Mouse (Mus musculus): ENCODE measurements around the gene Cux2. TPM values are rescaled to one million over a fixed set of nuclear protein-coding genes. Genes with fewer than 3 reads are reported as not detected.

The Cux2 gene
- polyA plus RNA-seq, 1 experiment from 2014 or later, result 3.1 TPM

DNA sequence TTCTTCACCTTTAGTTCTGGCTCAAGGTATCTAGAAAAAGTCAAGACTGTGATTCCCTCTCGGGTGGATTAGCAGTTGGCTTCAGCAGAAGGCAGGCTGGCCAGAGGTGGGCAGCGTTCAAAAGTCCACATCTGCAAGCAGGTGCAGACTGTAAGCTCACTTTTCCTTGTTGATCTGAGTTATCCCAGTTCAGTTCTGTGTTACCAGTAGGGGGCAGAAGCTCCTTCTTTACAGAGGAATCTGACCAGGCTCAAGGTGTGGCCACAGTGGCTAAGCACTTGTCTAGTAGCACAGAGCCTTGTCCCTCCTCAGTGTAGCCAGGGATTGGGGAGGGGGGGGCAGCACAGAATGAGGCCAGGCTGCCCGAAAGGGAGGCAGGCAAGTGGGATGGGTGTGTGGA, 234.8 kb downstream of the Cux2 start:
- no peaks in the 10 kb centered on the region for H3K27me3 ChIP-seq (ENCODE audit: control insufficient read depth, insufficient read depth, low read depth, low read length)
- no peak overlapping the region for H3K4me3 ChIP-seq (ENCODE audit: low read depth, low read length)
- no peaks in the 10 kb centered on the region for H3K4me1 ChIP-seq (ENCODE audit: control insufficient read depth, low read depth, low read length)
- no peak overlapping the region for H3K4me2 ChIP-seq (ENCODE audit: low read depth, low read length)
- no peak overlapping the region for H3K9ac ChIP-seq (ENCODE audit: low read depth, low read length)
- peaks cover 36% of the 10 kb centered on the region for H3K36me3 ChIP-seq (ENCODE audit: control insufficient read depth, insufficient read depth)
- WGBS (ENCODE audit: insufficient replicate concordance), result 45% methylated on average over 3 of the region's 3 CpGs
- H3K9me3 ChIP-seq (replicated peaks; ENCODE audit: control insufficient read depth, low read length), result no peaks in the 10 kb centered on the region
- H3K27ac ChIP-seq (ENCODE audit: low read length), result no peak overlapping the region
- no peak for ATAC-seq (ENCODE audit: low read depth)

DNA sequence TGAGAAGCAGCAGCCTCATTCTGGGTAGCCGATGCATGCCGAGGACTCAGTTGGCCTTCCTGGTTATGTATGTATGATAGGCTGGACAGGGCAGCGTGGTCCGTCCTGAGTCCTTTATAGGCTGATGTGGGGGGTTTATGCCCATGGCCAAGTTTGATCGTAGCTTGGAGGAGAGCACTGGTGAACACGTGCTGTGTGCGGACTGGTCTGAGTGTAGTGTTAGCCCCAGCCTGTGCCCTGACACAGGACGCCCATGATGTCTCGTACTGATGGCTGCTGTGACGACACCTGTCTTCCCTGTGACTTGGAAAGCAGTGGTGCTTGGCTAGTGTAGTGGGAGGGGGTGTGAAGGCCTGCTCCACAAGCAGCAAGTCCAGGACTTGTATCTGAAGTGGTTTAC, 236.2 kb downstream of the Cux2 start:
- H3K36me3 ChIP-seq (ENCODE audit: control insufficient read depth, insufficient read depth), result peaks cover 35% of the 10 kb centered on the region
- no peak overlapping the region for H3K4me3 ChIP-seq (ENCODE audit: low read depth, low read length)
- 88% methylated on average over 10 of the region's 10 CpGs for WGBS (ENCODE audit: insufficient replicate concordance)
- H3K27me3 ChIP-seq (ENCODE audit: control insufficient read depth, insufficient read depth, low read depth, low read length), result no peaks in the 10 kb centered on the region
- ATAC-seq (ENCODE audit: low read depth), result no peak
- H3K9me3 ChIP-seq (replicated peaks; ENCODE audit: control insufficient read depth, low read length), result no peaks in the 10 kb centered on the region
- H3K9ac ChIP-seq (ENCODE audit: low read depth, low read length), result no peak overlapping the region
- no peak overlapping the region for H3K4me2 ChIP-seq (ENCODE audit: low read depth, low read length)
- H3K4me1 ChIP-seq (ENCODE audit: control insufficient read depth, low read depth, low read length), result no peaks in the 10 kb centered on the region
- no peak overlapping the region for H3K27ac ChIP-seq (ENCODE audit: low read length)

DNA sequence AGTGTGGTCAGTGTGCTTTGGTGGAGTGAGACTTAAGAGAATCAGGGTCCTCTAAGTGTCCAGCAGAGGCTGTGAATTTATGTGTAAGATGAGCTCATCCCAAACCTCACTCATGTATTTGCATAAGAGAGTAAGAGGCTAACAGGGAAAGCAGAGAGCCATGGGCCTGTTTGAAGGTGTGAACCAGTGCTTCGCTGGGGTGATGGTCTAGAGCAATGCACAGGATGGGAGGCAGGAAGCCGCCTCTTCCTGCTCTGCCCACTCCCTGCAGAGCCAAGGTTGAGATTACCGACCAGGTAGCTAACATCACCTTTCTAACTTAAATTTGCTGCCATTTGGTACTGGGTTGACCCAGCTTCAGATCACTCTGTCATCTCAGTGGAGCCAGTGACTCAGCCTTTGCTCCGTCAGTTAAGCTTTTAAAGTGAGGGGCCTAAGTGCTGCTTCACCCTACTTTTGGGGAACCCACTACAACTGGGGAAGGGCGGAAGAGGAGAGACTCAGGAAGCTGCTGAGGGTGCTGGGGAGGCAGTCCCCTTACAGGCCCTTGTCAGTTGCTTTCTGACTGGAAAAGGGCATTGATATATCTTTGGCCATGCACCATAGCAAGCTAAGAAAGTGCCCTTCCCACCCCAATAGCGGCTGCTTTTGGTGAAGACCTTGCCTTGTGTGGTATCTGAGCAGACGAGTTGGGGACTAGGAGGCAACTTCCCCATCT, 237.2 kb downstream of the Cux2 start:
- Histone ChIP-seq H3K27me3 (ENCODE audit: control insufficient read depth, insufficient read depth, low read depth, low read length) (no peaks in the 10 kb centered on the region), H3K27ac (ENCODE audit: low read length) (no peak overlapping the region)

DNA sequence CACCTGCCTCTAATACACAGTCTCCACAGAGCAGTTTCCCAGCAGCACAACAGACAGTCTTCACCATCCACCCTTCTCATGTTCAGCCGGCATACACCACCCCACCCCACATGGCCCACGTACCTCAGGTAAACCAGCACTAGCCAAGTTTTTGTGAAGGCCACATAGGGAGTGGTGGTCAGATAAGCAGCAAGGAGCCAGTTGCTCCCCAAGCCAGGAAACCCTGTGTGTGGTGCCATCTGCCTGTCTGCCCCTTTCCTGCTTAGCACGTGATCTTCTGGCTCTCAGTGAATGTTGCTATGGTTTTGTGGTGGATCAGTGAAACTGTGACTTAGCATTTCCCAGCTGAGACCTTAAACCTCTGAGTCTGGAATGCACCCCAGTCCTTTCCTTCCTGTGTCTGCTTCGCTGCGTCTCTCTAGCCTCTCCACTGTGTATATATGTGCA, 238.4 kb downstream of the Cux2 start:
- Histone ChIP-seq H3K9ac (ENCODE audit: low read depth, low read length) (no peak overlapping the region), H3K36me3 (ENCODE audit: control insufficient read depth, insufficient read depth) (peaks cover 13% of the 10 kb centered on the region)

More for the DNA sequence above, 237.2 kb downstream of the Cux2 start:
- H3K36me3 ChIP-seq (ENCODE audit: control insufficient read depth, insufficient read depth), result peaks cover 24% of the 10 kb centered on the region
- H3K9me3 ChIP-seq (replicated peaks; ENCODE audit: control insufficient read depth, low read length), result no peaks in the 10 kb centered on the region
- H3K4me1 ChIP-seq (ENCODE audit: control insufficient read depth, low read depth, low read length), result no peaks in the 10 kb centered on the region
- no peak overlapping the region for H3K9ac ChIP-seq (ENCODE audit: low read depth, low read length)
- 61% methylated on average over 7 of the region's 7 CpGs for WGBS (ENCODE audit: insufficient replicate concordance)
- H3K4me2 ChIP-seq (ENCODE audit: low read depth, low read length), result no peak overlapping the region
- no peak for ATAC-seq (ENCODE audit: low read depth)
- no peak overlapping the region for H3K4me3 ChIP-seq (ENCODE audit: low read depth, low read length)

DNA sequence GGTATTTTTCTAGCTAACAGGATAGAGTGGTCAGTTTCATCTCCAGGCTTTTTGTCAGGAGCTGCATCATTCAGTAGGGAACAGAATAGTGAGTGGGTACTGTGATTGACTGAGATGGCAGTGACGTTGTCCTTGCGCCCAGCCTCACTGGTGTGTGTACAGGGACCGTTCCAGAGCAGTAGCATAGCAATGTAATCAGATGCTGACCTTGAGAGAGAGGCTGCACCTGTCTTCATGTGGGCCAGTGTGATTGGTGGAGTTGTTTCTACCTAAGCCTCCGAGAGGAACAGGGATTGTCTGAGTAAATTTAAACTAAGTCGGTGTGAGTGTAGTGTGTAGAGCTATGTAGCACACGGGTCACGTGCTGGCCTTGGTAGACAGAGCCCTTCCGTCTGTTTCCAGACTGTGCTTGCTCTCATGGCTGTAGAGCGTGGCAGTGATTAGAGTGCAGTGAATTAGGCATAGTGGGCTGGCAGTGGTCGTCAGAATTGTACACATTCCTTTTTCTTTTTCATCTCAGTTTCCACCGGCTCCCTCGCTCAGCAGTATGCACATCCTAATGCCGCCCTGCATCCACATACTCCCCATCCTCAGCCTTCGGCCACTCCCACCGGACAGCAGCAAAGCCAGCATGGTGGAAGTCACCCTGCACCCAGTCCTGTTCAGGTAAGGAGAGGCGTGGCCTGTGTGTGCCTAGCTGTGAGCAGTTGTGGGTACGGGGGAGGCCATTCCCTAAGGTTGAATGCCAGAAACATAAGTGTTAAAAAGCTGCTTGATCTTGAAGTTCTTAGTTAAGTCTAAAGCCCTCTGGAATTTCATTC, 239.4 kb downstream of the Cux2 start:
- Histone ChIP-seq H3K9ac (ENCODE audit: low read depth, low read length) (no peak overlapping the region), H3K4me2 (ENCODE audit: low read depth, low read length) (no peak overlapping the region), H3K4me3 (ENCODE audit: low read depth, low read length) (no peak overlapping the region), H3K36me3 (ENCODE audit: control insufficient read depth, insufficient read depth) (peaks cover 14% of the 10 kb centered on the region), H3K4me1 (ENCODE audit: control insufficient read depth, low read depth, low read length) (no peaks in the 10 kb centered on the region), H3K9me3 (replicated peaks; ENCODE audit: control insufficient read depth, low read length) (no peaks in the 10 kb centered on the region), H3K27ac (ENCODE audit: low read length) (no peak overlapping the region), H3K27me3 (ENCODE audit: control insufficient read depth, insufficient read depth, low read depth, low read length) (no peaks in the 10 kb centered on the region)
- 75% methylated on average over 17 of the region's 17 CpGs for WGBS (ENCODE audit: insufficient replicate concordance)
- ATAC-seq (ENCODE audit: low read depth), result no peak

More for the DNA sequence above, 238.4 kb downstream of the Cux2 start:
- Histone ChIP-seq H3K4me3 (ENCODE audit: low read depth, low read length) (no peak overlapping the region), H3K4me1 (ENCODE audit: control insufficient read depth, low read depth, low read length) (no peaks in the 10 kb centered on the region), H3K27me3 (ENCODE audit: control insufficient read depth, insufficient read depth, low read depth, low read length) (no peaks in the 10 kb centered on the region), H3K4me2 (ENCODE audit: low read depth, low read length) (no peak overlapping the region), H3K27ac (ENCODE audit: low read length) (no peak overlapping the region), H3K9me3 (replicated peaks; ENCODE audit: control insufficient read depth, low read length) (no peaks in the 10 kb centered on the region)
- no peak; the same call in 1 of the 2 replicates for ATAC-seq (ENCODE audit: low read depth)
- WGBS (ENCODE audit: insufficient replicate concordance), result 36% methylated on average over 5 of the region's 5 CpGs

DNA sequence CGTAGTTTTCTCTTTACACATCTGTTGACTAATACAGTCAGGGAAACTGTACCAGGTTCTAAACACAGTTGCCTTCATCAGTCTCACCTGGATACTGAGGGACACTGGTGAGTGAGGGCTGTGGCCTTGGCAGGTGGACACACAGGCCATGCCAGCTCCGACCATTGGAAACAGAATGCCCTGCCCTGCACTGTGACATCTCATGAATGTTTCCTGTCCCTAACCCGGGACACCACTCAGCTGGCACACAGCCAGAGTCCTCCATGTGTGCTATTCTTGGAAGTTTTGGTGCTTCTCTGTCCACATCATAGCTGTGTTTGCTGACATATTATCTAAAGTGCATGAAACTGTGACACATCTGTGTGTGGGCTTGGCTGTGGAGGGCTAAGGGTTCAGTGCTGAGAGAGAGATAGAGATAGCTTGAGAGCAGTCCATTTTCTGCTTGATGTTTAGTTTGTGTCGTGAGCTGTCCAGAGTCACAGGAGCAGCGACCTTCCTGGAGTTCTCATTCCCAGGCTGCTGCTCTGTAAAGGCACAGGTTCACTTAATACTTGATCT, 240.2 kb downstream of the Cux2 start:
- no peak for ATAC-seq (ENCODE audit: low read depth)
- Histone ChIP-seq H3K4me2 (ENCODE audit: low read depth, low read length) (no peak overlapping the region), H3K4me3 (ENCODE audit: low read depth, low read length) (no peak overlapping the region), H3K9ac (ENCODE audit: low read depth, low read length) (no peak overlapping the region), H3K27me3 (ENCODE audit: control insufficient read depth, insufficient read depth, low read depth, low read length) (no peaks in the 10 kb centered on the region), H3K4me1 (ENCODE audit: control insufficient read depth, low read depth, low read length) (no peaks in the 10 kb centered on the region), H3K27ac (ENCODE audit: low read length) (no peak overlapping the region), H3K36me3 (ENCODE audit: control insufficient read depth, insufficient read depth) (peaks cover 14% of the 10 kb centered on the region), H3K9me3 (replicated peaks; ENCODE audit: control insufficient read depth, low read length) (no peaks in the 10 kb centered on the region)
- WGBS (ENCODE audit: insufficient replicate concordance), result 57% methylated on average over 5 of the region's 5 CpGs

DNA sequence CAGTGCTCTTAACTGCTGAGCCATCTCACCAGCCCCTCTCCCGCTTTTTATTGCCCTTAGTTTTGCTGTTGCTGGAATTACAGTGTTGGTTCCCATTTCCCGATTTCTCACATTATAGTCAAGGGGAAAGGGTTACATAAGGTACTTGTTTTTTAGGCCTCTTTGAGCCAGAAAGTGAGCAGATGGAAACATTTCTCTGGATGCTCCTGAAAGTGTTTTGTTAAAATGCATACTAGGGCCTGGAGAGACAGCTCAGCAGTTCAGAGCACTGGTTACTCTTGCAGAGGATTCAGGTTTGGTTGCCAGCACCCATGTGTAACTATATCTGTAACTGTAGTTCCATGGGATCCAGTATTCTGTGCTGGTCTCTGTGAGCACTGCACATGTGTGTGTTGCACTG, 241.7 kb downstream of the Cux2 start:
- Histone ChIP-seq H3K9ac (ENCODE audit: low read depth, low read length) (no peak overlapping the region), H3K27me3 (ENCODE audit: control insufficient read depth, insufficient read depth, low read depth, low read length) (no peaks in the 10 kb centered on the region), H3K9me3 (replicated peaks; ENCODE audit: control insufficient read depth, low read length) (no peaks in the 10 kb centered on the region), H3K27ac (ENCODE audit: low read length) (no peak overlapping the region), H3K4me3 (ENCODE audit: low read depth, low read length) (no peak overlapping the region), H3K4me1 (ENCODE audit: control insufficient read depth, low read depth, low read length) (no peaks in the 10 kb centered on the region), H3K4me2 (ENCODE audit: low read depth, low read length) (no peak overlapping the region), H3K36me3 (ENCODE audit: control insufficient read depth, insufficient read depth) (peaks cover 16% of the 10 kb centered on the region)
- ATAC-seq (ENCODE audit: low read depth), result no peak
- WGBS (ENCODE audit: insufficient replicate concordance), result 90% methylated on average over 2 of the region's 2 CpGs

DNA sequence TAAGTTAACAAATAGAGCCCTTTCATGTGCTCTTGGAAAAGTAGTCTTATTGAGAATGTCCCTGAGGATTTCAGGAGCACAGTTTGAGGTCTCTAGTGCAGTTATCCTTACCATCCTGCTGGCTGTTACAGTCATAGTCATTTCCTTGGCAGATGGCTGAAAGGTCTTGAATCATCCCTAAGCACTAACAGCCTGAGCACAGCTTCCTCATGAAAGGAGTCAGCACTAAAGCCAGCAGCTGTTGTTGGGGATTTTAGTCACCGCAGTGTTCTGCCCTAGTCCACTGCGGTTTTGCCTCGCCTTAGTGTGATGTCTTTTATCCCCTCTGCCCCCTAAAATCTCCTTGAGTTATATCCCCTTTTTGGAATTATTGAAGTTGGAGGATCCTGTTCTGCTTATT, 242.7 kb downstream of the Cux2 start:
- H3K27ac ChIP-seq (ENCODE audit: low read length), result no peak overlapping the region
- WGBS (ENCODE audit: insufficient replicate concordance), result 78% methylated on average over 3 of the region's 3 CpGs
- H3K27me3 ChIP-seq (ENCODE audit: control insufficient read depth, insufficient read depth, low read depth, low read length), result no peaks in the 10 kb centered on the region
- H3K4me2 ChIP-seq (ENCODE audit: low read depth, low read length), result no peak overlapping the region
- H3K9me3 ChIP-seq (replicated peaks; ENCODE audit: control insufficient read depth, low read length), result no peaks in the 10 kb centered on the region
- H3K4me3 ChIP-seq (ENCODE audit: low read depth, low read length), result no peak overlapping the region
- H3K9ac ChIP-seq (ENCODE audit: low read depth, low read length), result no peak overlapping the region
- no peaks in the 10 kb centered on the region for H3K4me1 ChIP-seq (ENCODE audit: control insufficient read depth, low read depth, low read length)
- no peak for ATAC-seq (ENCODE audit: low read depth)
- H3K36me3 ChIP-seq (ENCODE audit: control insufficient read depth, insufficient read depth), result peaks cover 21% of the 10 kb centered on the region
